Mouse (Mus musculus) A20 (cell line): Measurements from ENCODE around the gene Cnih3.

ENCODE experiments used
- DNase-seq: peaks from one replicate; pipeline ENCODE4 v3.0.0-alpha.2; 2011; ENCODE audit warnings: low read depth, low spot score

Gene Cnih3

GRCm38 (mm10) chr1:181447576-181447975 is 95.1 kb downstream of the Cnih3 start:
- DNase-seq = no peak

GRCm38 (mm10) chr1:181448041-181448440 is 95.6 kb downstream of the Cnih3 start:
- no peak for DNase-seq

GRCm38 (mm10) chr1:181453106-181453505 is 100.7 kb downstream of the Cnih3 start:
- no peak for DNase-seq

- no peak for DNase-seq
These were observed 104.5 kb downstream of the Cnih3 start for GRCm38 (mm10) chr1:181456911-181457310.

- DNase-seq = no peak
These were observed 107.1 kb downstream of the Cnih3 start for GRCm38 (mm10) chr1:181459431-181460105.

GRCm38 (mm10) chr1:181460283-181460682 is 107.9 kb downstream of the Cnih3 start:
- no peak for DNase-seq

- peak; percentile 8 for DNase-seq
These were observed 109.1 kb downstream of the Cnih3 start for GRCm38 (mm10) chr1:181461484-181461883.

- no peak for DNase-seq
These were observed 109.8 kb downstream of the Cnih3 start for GRCm38 (mm10) chr1:181462051-181462905.

GRCm38 (mm10) chr1:181462906-181463179 is 110.4 kb downstream of the Cnih3 start:
- DNase-seq = no peak

- DNase-seq = peak; percentile 36
These were observed 112.6 kb downstream of the Cnih3 start for GRCm38 (mm10) chr1:181465027-181465426.

GRCm38 (mm10) chr1:181466040-181466439 is 113.6 kb downstream of the Cnih3 start:
- no peak for DNase-seq

- no peak for DNase-seq
These were observed 114.3 kb downstream of the Cnih3 start for GRCm38 (mm10) chr1:181466601-181467320.

GRCm38 (mm10) chr1:181467321-181467670 is 114.9 kb downstream of the Cnih3 start:
- no peak for DNase-seq

GRCm38 (mm10) chr1:181469415-181469814 is 117.0 kb downstream of the Cnih3 start:
- DNase-seq = no peak

- no peak for DNase-seq
These were observed 123.7 kb downstream of the Cnih3 start for GRCm38 (mm10) chr1:181476141-181476540.

GRCm38 (mm10) chr1:181476557-181476956 is 124.1 kb downstream of the Cnih3 start:
- DNase-seq = no peak

GRCm38 (mm10) chr1:181484696-181485095 is 132.3 kb downstream of the Cnih3 start:
- DNase-seq = no peak

GRCm38 (mm10) chr1:181503471-181503870 is 151.0 kb downstream of the Cnih3 start:
- no peak for DNase-seq

GRCm38 (mm10) chr1:181505367-181505766 is 152.9 kb downstream of the Cnih3 start:
- DNase-seq = no peak
